Mouse (Mus musculus) adrenal gland, postnatal 10 days (tissue): Measurements from ENCODE around the gene Hoxc10. TPM values are rescaled to one million over a fixed set of nuclear protein-coding genes. Genes with fewer than 3 reads are reported as not detected.

Source experiments
- DNase-seq: peaks from one replicate; pipeline ENCODE4 v3.0.0; 2021; ENCODE audit warnings: mixed read lengths
- total RNA-seq, 2 experiments: library from RNA; stranded (reverse); gene quantifications; 2 replicates each; pipeline ENCODE4 v1.2.3; 2021

The Hoxc10 gene
- total RNA-seq, 2 experiments from 2014 or later: 0.94 to 1.4 TPM

DNA sequence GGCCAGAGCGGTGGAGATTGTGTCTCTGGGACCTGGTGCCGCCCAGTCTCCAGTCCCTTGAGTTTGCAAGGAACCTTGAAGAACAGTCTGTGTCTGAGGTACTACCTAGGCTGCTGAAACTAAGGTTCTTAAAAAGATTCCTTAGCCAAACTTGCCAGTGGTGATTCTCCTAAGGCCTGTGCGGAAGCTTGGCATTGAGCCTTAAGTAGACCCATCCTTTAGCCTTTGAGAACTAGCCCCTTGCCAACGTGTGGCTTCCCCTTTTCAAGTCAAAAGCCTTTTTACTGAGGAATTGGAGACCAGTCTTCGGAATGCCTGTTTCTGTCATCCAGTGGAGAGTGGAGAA lies 23.2 kb upstream of the Hoxc10 start:
- DNase-seq: no peak

GRCm38 (mm10) chr15:102945185-102946077 lies 21.2 kb upstream of the Hoxc10 start:
- no peak for DNase-seq

- no peak for DNase-seq
These were observed 19.3 kb upstream of the Hoxc10 start for GRCm38 (mm10) chr15:102947276-102947675.

- DNase-seq: no peak
These were observed 17.8 kb upstream of the Hoxc10 start for GRCm38 (mm10) chr15:102948842-102949241.

DNA sequence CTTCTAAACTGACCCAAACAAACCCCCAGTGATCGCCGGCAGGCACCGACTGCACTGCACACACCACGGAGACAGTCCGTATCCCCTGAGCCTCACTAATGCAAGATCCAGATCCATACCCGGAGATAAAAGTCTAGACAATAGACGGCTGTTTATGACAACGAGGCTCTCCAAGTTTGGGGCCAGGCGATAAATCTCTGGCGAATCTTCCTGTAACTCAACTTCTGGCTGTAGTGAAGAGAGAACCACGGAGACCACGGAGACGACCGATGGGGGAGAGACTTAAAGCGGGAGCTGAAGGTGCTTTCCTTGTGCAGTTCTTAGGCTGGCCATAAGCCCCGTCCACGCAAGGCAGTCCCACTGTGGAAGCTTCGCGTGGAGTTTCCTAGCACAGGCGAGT lies 16.9 kb upstream of the Hoxc10 start:
- DNase-seq: no peak

DNA sequence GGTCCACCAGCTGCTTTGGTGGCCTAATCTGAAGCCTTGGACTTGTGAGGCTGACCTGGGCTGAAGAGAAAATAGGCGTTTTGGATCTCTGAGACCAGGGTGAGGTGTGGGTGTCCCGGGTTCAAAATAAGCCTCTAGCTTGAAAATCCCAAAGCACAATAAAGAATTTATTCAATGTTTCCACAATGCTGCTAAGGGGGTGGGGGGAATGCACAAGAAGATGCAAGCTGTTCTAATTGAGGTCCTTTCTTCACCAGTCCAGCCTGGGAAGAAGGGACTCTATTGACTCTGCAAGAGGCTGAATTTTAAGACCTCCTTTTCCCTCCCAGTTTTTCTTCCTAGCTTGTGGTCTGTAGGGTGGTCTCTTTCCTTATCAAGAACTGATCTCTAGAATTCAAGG lies 15.7 kb upstream of the Hoxc10 start:
- DNase-seq: no peak

- DNase-seq: no peak
These were observed 13.0 kb upstream of the Hoxc10 start for GRCm38 (mm10) chr15:102953561-102953960.

DNA sequence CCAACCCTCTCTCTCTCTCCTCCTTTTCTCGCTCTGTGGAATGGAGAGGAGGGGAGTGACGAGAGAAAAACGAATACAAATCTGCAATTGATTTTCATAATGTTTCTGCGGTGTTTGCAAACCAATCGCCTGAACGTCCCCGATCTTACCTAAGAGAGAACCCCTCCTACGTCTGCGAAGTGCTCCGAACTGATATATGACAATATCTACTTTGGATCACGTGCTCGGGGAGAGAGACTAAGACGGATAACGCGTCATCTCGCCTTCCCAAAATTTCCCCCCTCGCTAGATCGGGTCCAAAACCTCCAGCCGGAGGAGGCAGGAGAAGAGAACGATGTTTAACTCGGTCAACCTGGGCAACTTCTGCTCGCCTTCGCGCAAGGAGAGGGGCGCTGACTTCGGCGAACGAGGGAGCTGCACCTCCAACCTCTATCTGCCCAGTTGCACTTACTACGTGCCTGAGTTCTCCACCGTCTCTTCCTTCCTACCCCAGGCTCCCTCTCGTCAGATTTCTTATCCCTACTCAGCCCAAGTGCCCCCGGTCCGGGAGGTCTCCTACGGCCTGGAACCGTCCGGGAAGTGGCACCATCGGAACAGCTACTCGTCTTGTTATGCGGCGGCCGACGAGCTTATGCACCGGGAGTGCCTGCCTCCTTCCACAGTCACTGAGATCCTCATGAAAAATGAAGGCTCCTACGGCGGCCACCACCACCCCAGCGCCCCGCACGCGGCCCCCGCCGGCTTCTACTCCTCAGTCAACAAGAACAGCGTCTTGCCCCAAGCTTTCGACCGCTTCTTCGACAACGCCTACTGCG lies 12.2 kb upstream of the Hoxc10 start, which contains the start of gene Hoxc11:
TSS of gene Hoxc11 (plus strand) at position 236 of the 815 bp plus-strand sequence.
- DNase-seq: no peak

DNA sequence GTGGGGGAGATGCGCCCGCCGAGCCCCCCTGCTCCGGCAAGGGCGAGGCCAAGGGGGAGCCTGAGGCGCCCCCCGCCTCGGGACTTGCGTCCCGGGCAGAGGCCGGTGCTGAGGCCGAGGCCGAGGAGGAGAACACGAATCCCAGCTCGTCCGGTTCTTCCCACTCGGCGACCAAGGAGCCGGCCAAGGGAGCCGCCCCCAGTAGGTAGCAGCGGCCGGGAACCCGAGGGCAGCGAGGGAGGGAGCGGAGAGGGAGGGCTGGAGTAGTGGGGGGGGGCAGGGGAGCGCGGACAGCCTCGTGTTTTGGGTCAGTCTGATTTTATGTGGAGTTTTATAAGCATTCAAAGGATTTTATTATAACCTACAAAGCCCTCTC lies 11.6 kb upstream of the Hoxc10 start:
- DNase-seq: no peak

DNA sequence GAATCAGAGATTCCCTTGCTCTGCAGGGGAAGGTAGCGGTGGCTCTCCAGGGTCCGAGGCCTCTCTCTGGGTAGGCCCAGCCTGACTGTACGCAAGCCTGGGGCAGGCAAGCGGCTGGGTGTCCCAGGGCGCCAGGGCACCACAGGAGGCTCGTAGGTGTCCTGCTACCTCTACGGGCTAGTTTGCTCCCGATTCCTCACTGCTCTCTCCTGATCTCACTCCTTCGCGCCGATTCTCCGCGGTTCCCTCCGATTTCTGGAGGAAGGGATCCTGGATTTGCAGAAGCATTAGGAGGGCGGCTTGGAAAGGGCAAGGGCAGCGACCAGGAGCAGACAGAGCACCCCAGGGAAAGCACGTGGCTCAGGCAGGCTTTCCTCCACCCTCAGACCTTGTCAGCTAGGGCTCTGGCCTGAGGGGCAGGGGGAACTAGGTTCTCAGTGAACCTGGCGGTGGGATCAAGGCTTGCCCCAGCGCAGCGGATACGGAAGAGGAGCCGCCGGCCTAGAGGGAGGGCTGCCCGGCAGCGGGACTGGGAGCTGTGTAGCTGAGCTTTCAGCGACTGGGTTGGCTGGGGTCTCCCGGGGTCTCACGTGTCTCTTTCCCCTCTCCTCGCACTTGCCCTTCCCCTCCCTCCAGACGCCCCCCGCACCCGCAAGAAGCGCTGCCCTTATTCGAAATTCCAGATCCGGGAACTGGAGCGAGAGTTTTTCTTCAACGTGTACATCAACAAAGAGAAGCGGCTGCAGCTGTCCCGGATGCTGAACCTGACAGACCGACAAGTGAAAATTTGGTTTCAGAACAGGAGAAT lies 10.6 kb upstream of the Hoxc10 start:
- DNase-seq: no peak

GRCm38 (mm10) chr15:102956906-102957305 lies 9.7 kb upstream of the Hoxc10 start:
- DNase-seq: no peak

- no peak for DNase-seq
These were observed 6.9 kb upstream of the Hoxc10 start for GRCm38 (mm10) chr15:102959663-102960191.

- no peak for DNase-seq
These were observed 4.9 kb upstream of the Hoxc10 start for GRCm38 (mm10) chr15:102961728-102962127.

GRCm38 (mm10) chr15:102962492-102962891 lies 4.1 kb upstream of the Hoxc10 start:
- no peak for DNase-seq

- no peak for DNase-seq
These were observed 3.3 kb upstream of the Hoxc10 start for GRCm38 (mm10) chr15:102963259-102963658.

GRCm38 (mm10) chr15:102963671-102964640 lies 2.6 kb upstream of the Hoxc10 start:
- no peak for DNase-seq

- no peak for DNase-seq
These were observed 1.3 kb upstream of the Hoxc10 start for GRCm38 (mm10) chr15:102965003-102965891.

GRCm38 (mm10) chr15:102965892-102966775 lies 462 bp upstream of the Hoxc10 start:
- DNase-seq: peak; percentile 90

GRCm38 (mm10) chr15:102967312-102967510 lies 615 bp downstream of the Hoxc10 start, which contains the start of gene Hoxc5:
TSS of gene Hoxc5 (plus strand) at chr15:102967443.
- no peak for DNase-seq
